Mouse (Mus musculus): ENCODE measurements around the gene Romo1.

Gene Romo1

DNA sequence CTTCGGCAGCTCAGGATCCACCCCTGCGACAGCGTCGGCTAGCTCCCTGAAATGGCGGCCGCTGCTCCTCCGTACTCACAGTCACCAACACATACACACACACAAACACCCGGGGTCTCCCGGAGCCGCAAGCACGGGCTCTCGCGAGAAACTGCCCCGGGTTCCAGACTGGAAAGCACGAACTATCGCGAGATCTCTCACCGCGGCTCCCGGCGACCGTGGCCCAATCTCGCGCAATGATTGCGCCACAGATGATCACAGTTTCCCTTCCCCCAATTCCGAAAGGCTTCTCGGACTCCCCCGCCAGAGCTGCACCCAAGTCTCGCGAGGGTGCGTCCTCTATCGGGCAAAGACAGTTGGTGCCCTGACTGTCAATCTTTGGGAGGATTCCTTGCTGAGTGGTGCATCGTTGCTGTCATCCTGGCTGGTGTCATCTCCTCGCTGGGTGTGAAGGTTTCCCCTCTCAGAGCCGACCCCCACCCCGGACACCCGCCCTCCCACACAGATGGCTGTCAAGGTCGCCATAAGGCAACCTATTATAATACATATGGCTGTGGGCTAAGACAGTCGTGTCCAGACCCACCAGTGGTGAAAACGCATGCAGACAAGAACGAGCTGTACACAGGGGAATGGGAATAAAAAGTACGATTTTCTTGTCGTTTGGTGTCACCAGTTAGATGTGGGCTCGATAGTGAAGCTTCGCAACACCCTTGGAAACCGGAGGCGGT is 36.4 kb downstream of the Romo1 start, which contains the start of gene Rbm39:
Rbm39 (minus strand) TSS at position 145 of the 728 bp plus-strand sequence.
- peak; percentile 100 for DNase-seq (ENCODE audit: low spot score)

DNA sequence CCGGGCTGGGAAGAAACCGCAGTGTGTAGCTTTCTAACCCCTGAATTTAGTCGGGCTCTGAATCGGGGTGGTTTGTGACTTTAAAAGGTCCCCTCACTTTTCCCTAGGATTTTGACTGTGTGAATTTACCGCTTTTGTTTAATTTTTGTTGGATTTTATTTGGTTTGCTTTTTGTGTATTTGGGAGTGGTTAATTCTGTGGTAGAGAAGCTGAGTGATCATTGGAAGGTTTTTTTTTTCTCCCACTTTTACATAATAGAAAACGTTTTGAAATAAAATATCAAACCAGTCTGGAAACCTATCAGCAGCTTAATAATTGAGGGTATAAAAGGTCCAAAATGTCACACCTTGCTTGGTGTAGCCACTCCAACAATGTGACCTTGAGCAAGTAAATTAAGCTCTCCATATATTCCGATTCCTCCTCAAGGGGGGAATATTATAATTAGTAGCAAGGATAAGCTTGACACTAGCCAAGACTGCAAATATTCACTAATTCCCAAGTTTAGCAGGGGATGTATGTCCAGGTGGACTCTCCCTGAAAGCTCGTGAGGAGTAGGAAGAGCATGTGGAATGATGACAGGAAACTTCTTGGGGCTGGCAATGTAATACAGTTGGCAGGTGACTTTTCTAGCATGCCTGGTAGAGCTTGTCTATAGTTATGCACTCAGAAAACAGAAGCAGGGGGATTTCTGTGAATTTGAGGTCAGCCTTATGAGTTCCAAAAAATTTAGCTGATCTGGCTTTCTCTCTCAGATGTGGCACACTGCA is 37.2 kb downstream of the Romo1 start:
- no peak for DNase-seq (ENCODE audit: low spot score)

DNA sequence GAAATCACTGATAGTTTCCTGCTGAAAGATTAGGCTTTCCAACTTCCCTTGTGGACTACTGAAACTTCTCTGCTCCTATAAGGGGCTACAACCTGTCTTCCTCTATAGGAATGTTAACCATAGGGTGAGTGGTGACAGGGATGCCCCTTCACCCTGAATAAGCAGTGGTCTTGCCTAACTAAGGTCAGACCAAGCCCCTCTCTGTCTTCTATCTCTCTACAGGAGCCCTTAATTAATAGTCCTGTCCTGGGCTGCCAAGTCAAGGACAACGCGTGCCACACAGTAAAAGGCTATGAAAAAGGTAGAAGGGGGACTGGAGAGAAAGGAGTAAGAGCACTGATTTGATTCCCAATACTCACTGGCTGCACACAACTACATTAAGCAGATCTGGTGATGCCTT is 37.8 kb downstream of the Romo1 start:
- DNase-seq (ENCODE audit: low spot score): no peak

DNA sequence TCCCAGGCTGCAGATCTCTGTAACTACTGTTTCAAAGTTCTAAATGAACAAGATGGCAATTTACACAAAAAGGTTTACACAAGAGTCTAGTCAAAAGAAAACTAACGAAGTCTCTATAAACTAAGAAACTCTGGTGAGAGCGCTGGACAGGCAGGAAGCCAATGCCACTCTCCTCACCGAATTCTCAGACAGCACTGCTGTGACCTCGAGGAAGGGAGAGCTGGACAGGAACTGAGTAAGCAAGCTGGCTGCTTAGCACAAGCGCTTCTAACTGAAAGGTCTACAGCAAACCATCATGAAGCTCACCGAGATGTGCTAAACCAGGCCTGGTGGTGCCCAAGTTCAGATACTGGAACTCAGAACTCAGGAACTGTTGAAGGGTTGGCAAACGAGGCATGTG is 45.4 kb downstream of the Romo1 start:
- DNase-seq (ENCODE audit: low spot score): peak; percentile 41

DNA sequence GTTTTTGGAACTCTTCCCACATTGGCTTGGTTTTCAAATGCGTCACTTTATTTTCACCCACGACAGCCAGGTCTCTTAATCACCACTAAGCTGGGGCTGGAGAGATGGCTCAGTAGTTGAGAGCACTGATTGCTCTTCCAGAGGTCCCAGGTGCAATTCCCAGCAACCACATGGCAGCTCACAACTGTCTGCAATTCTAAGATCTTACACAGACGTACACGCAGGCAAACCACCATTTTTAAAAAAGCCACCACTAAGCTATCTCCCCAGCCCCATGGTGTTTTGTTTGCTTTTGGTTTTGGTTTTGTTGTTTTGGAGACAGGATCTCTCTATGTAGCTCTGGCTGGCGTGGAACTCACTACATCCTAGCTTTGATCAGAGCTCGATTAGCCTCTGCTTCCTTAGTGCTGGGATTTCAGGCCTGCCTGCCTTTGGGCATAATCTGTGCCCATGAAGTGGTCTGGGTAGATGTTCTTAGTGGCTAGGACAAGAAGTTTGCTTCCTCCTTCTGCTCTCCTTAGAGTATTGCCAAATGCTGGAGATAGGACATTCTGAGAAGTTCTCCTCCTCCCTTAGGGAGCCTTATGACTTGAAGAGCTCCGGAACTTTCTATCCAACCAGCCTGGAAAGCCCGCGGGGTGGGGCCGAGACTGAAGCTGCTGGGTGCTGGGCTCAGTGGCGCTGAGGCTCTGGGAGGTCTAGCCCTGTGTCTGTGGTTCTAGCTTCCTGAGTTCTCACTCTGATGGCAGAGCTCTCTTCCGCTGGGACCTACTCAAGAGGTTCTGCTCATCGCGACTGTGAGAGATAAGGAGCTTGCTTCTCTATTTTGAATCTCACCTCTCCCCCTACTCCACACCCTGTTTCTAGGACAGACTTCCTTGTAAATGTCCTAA is 46.4 kb downstream of the Romo1 start:
- DNase-seq (ENCODE audit: low spot score): peak; percentile 40

DNA sequence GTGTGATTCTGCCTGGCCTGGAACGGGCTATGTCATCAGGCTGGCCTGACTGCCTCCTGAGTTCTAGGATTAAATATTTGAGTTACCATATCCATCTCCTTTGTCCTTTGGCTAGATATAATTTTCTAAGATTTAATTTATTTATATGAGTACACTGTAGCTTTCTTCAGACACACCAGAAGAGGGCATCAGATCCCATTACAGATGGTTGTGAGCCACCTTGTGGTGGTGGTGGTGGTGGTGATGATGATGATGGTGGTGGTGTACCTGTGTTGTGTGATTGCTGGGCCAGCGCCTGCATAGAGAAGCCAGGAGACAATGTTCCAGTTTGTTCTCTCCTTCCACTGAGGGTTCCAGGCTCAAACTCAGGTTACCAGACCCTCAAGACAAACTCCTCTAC is 47.7 kb downstream of the Romo1 start:
- DNase-seq (ENCODE audit: low spot score): no peak

DNA sequence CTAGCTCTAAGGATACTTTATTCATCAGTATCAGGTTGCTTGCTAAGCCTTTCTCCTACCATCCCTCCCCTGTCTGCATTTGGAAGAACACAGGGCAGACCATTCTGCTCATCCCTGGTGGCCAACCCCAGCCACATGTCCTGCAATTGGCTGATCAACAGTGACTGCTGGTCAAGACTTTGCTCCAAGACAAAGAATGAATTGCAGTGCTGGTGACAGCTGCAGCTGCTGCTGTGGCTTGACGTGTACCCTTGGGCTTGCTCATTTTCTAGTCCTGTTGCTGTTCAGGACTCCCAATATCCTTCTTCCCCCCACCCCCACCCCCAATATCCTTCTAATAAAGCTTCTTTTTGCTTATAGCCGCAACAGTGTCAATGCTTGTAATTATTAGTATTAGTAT is 48.2 kb downstream of the Romo1 start:
- DNase-seq (ENCODE audit: low spot score): no peak

DNA sequence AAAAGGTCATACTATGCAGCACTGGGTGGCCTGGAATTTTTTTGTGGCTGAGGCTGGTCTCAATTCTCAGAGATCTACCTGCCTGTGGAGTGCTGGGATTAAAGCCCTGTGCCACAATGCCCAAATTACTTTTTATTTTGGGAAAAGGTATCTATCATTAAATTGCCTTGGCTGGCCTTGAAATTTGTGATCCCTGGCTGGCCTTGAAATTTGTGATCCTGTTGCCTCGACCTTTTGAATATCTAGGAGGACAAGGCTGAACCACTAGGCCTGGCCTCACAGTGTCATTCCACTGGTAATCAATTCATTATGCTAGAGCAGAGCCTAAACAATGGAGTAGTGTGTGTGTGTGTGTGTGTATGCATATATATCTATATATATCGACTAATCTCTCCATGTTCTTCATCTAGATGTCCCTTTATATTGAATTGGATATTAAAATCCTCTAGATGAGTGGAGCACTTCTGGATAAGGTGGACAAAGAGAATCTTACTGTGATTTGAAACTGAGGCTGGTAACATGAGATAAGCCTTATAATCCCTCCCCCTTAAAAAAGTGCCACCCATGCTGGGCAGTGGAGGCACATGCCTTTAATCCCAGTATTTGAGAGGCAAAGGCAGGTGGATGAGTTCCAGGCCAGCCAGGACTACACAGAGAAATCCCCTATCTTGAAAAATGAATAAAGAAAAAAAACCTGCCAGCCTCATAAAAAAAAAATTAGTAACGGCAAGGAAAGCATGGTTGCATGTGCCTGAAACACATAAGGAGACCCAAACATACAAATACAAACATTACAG is 49.4 kb downstream of the Romo1 start:
- peak; percentile 21 for DNase-seq (ENCODE audit: low spot score)

DNA sequence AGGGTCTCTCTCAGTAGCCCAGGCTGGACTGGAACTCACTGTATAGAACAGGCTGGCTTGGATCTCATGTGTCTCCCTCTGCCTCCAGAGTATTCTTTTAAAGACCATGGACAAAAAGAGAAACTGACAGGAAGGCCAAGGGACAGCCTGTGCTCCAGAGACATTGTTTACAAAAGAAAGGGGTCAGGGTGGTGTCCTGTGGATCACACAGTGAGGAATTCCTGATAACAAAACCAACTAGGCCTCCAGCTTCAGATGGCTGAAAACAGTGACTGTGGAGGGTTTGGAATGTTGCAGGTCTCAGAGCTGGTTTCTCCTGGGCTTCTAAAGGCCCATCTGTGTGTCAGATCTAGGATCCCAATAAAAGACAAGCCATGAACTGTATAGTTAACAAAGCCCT is 50.7 kb downstream of the Romo1 start:
- peak; percentile 24 for DNase-seq (ENCODE audit: low spot score)

Measured in testis, postnatal 10 days (tissue).